Mouse (Mus musculus) C2C12 (cell line): ENCODE measurements around the gene Cradd. TPM values are rescaled to one million over a fixed set of nuclear protein-coding genes. Genes with fewer than 3 reads are reported as not detected.

Source experiments
- H3K27me3 ChIP-seq: one replicate; pipeline ENCODE4 v1.6.1; 2011; ENCODE audit not compliant: control insufficient read depth, insufficient read depth, insufficient read length
- H3K36me3 ChIP-seq: one replicate; pipeline ENCODE4 v1.6.1; 2011; ENCODE audit not compliant: control insufficient read depth, insufficient read depth
- H3K4me3 ChIP-seq: one replicate; pipeline ENCODE4 v1.5.1; 2011; ENCODE audit warnings: mild to moderate bottlenecking, control low read depth; ENCODE audit not compliant: poor library complexity, insufficient read depth, severe bottlenecking
- H3K79me2 ChIP-seq: one replicate; pipeline ENCODE4 v1.6.1; 2011; ENCODE audit not compliant: control insufficient read depth, insufficient read depth
- H3K79me3 ChIP-seq: one replicate; pipeline ENCODE4 v1.6.1; 2011; ENCODE audit warnings: low read depth, control low read depth
- H3ac ChIP-seq: one replicate; pipeline ENCODE3; 2011; ENCODE audit warnings: low read depth; ENCODE audit not compliant: control insufficient read depth, insufficient read length
- CEBPB ChIP-seq: IDR thresholded peaks from one replicate; pipeline ENCODE4 v1.6.1; 2011; ENCODE audit warnings: low read depth, mild to moderate bottlenecking, control low read depth, moderate library complexity
- CTCF ChIP-seq: IDR thresholded peaks from one replicate; pipeline ENCODE4 v1.5.1; 2011; ENCODE audit not compliant: control insufficient read depth, insufficient read depth, insufficient read length
- FOSL1 ChIP-seq: IDR thresholded peaks from one replicate; pipeline ENCODE4 v1.8.0; 2011; ENCODE audit warnings: mild to moderate bottlenecking, low read length; ENCODE audit not compliant: poor library complexity, insufficient read depth, severe bottlenecking
- MAX ChIP-seq: IDR thresholded peaks from one replicate; pipeline ENCODE4 v1.6.1; 2011; ENCODE audit warnings: mild to moderate bottlenecking, control low read depth
- MYOD1 ChIP-seq: IDR thresholded peaks from one replicate; pipeline ENCODE4 v1.6.1; 2011; ENCODE audit warnings: low read depth; ENCODE audit not compliant: control insufficient read depth, insufficient read length
- MYOG ChIP-seq: IDR thresholded peaks from one replicate; pipeline ENCODE4 v1.6.1; 2011; ENCODE audit not compliant: control insufficient read depth, insufficient read length; ENCODE audit errors: extremely low read depth
- USF1 ChIP-seq: IDR thresholded peaks from one replicate; pipeline ENCODE4 v1.6.1; 2011; ENCODE audit warnings: low read depth, mild to moderate bottlenecking, control low read depth, moderate library complexity
- polyA plus RNA-seq: library from polyadenylated mRNA; unstranded; fragments of >200 nt; fragmentation: generic; extraction: Trizol; gene quantifications from one replicate; pipeline ENCODE4 v1.2.1, GENCODE M21; 2012; ENCODE audit warnings: missing spikeins

Gene Cradd
- polyA plus RNA-seq, 1 experiment = 4.5 TPM

DNA sequence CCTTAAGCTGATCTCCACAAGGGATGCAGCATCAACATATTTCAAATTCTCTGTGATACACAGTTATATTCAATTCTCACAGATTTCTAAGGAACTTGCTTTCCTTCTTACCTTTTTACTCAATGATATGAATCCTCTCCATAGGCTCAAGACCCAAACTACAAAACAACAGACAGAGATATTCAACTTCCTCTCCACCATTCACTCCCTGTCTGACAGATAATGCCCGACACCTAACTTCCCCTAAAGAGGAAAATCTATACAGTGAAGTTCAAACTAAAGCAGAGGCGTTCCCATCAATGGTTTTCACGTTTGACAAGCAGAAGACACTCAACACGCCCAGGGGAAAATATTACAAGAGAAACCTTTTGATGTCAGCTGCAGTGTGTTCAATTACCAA lies 97.2 kb downstream of the Cradd start:
- no peak overlapping the region for H3ac ChIP-seq
- no peaks in the 10 kb centered on the region for H3K27me3 ChIP-seq
- H3K79me2 ChIP-seq = no peaks in the 10 kb centered on the region
- H3K4me3 ChIP-seq = no peak overlapping the region
- no peak for TF ChIP-seq FOSL1
- no peak for TF ChIP-seq MYOD1
- no peak for TF ChIP-seq USF1
- TF ChIP-seq CTCF = no peak
- no peak for TF ChIP-seq MAX
- no peak for TF ChIP-seq MYOG
- no peak for TF ChIP-seq CEBPB
- no peaks in the 10 kb centered on the region for H3K79me3 ChIP-seq
- H3K36me3 ChIP-seq = no peaks in the 10 kb centered on the region

- no peaks in the 10 kb centered on the region for H3K27me3 ChIP-seq
- H3ac ChIP-seq = no peak overlapping the region
- no peaks in the 10 kb centered on the region for H3K36me3 ChIP-seq
- TF ChIP-seq MYOD1 = no peak
- no peak for TF ChIP-seq CTCF
- no peak for TF ChIP-seq USF1
- no peak for TF ChIP-seq MAX
- no peak for TF ChIP-seq MYOG
- TF ChIP-seq FOSL1 = no peak
- TF ChIP-seq CEBPB = no peak
- H3K4me3 ChIP-seq = no peak overlapping the region
- no peaks in the 10 kb centered on the region for H3K79me2 ChIP-seq
- H3K79me3 ChIP-seq = no peaks in the 10 kb centered on the region
Observed at GRCm38 (mm10) chr10:95225006-95225405, 98.9 kb downstream of the Cradd start.

DNA sequence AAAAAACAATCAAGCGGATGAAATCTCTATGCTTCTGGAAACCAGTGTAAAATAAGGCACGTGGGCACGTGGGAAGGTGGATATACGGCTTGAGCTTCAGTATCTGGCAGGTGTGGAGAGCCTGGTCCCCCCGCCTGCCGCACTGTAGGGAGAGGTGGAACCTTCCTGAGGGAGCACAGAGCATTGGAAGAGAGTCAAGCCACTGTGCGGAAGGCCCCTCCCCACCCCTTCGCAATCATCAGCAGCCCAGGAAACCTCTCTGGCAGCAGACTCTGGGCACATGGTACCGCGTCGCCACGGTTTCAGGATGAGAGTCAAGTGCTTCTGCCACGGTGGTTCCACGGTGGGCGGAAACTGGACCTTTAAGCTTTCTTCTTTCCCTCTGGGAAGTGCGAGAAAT lies 100.7 kb downstream of the Cradd start:
- no peak overlapping the region for H3ac ChIP-seq
- no peaks in the 10 kb centered on the region for H3K79me2 ChIP-seq
- no peaks in the 10 kb centered on the region for H3K79me3 ChIP-seq
- H3K4me3 ChIP-seq = no peak overlapping the region
- TF ChIP-seq FOSL1 = no peak
- no peak for TF ChIP-seq MAX
- no peak for TF ChIP-seq MYOG
- no peak for TF ChIP-seq CEBPB
- no peak for TF ChIP-seq MYOD1
- H3K27me3 ChIP-seq = no peaks in the 10 kb centered on the region
- no peaks in the 10 kb centered on the region for H3K36me3 ChIP-seq

DNA sequence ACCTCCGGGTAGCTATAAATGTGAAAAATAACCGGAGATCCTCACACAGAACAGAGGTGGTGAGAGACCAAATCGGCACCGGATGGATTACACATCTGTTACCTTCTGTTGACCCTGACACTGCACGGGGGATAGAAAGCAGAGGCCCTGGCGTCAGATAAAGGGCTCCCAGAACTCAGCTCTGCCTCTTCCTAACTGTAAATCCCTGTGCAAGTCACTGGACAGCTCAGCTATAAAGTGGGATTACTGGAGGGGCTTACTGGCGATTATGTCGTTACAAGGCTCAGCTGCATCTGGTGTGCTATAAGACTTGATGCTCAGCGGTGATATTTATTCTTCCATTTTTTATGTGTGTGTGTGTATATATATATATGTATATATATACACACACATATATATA lies 102.0 kb downstream of the Cradd start:
- TF ChIP-seq MYOD1 = no peak
- no peak for TF ChIP-seq CTCF
- TF ChIP-seq MAX = no peak
- TF ChIP-seq CEBPB = no peak
- no peak for TF ChIP-seq FOSL1
- no peak for TF ChIP-seq USF1
- no peak overlapping the region for H3K4me3 ChIP-seq
- H3K27me3 ChIP-seq = no peaks in the 10 kb centered on the region
- no peaks in the 10 kb centered on the region for H3K79me3 ChIP-seq
- H3K79me2 ChIP-seq = no peaks in the 10 kb centered on the region
- H3K36me3 ChIP-seq = no peaks in the 10 kb centered on the region
- no peak overlapping the region for H3ac ChIP-seq

GRCm38 (mm10) chr10:95220536-95220935 lies 103.4 kb downstream of the Cradd start:
- Histone ChIP-seq H3ac (no peak overlapping the region), H3K79me3 (no peaks in the 10 kb centered on the region), H3K4me3 (no peak overlapping the region), H3K27me3 (no peaks in the 10 kb centered on the region), H3K36me3 (no peaks in the 10 kb centered on the region), H3K79me2 (no peaks in the 10 kb centered on the region)
- TF ChIP-seq USF1 (no peak), CEBPB (no peak), MYOG (no peak), MAX (no peak), MYOD1 (no peak), FOSL1 (no peak), CTCF (no peak)

- no peaks in the 10 kb centered on the region for H3K79me2 ChIP-seq
- no peaks in the 10 kb centered on the region for H3K27me3 ChIP-seq
- no peak overlapping the region for H3ac ChIP-seq
- H3K4me3 ChIP-seq = no peak overlapping the region
- TF ChIP-seq USF1 = no peak
- TF ChIP-seq MYOD1 = no peak
- TF ChIP-seq MYOG = no peak
- no peak for TF ChIP-seq CEBPB
- TF ChIP-seq MAX = no peak
- TF ChIP-seq FOSL1 = no peak
- no peak for TF ChIP-seq CTCF
- H3K36me3 ChIP-seq = no peaks in the 10 kb centered on the region
- no peaks in the 10 kb centered on the region for H3K79me3 ChIP-seq
Observed at GRCm38 (mm10) chr10:95218683-95219060, 105.3 kb downstream of the Cradd start.
